Mouse (Mus musculus) brain, embryonic 14.5 days (tissue): ENCODE measurements around the gene Serpina1b. TPM values are rescaled to one million over a fixed set of nuclear protein-coding genes. Genes with fewer than 3 reads are reported as not detected.
"Not testable (repeated sequence)": the region's sequence is repeated elsewhere in the genome, so short reads cannot be mapped to it uniquely, and the experiment has no call there.

Experiments
- DNase-seq: peaks from one replicate; pipeline ENCODE4 v3.0.0-alpha.2; 2011; ENCODE audit warnings: low read depth
- CTCF ChIP-seq: fragments of 200-500 bp; IDR thresholded peaks from 2 replicates; pipeline ENCODE4 v1.5.1; 2012; ENCODE audit warnings: inconsistent platforms, mild to moderate bottlenecking, moderate library complexity, borderline replicate concordance; ENCODE audit not compliant: insufficient read depth, insufficient read length; ENCODE audit errors: extremely low read depth
- POLR2A ChIP-seq: fragments of 200-500 bp; IDR thresholded peaks from 2 replicates; pipeline ENCODE4 v1.6.1; 2012; ENCODE audit warnings: mild to moderate bottlenecking, inconsistent platforms, borderline replicate concordance; ENCODE audit not compliant: poor library complexity, insufficient read depth, insufficient read length, severe bottlenecking; ENCODE audit errors: extremely low read depth
- polyA plus RNA-seq: library from polyadenylated mRNA; depleted of rRNA; stranded (reverse); fragments of >200 nt; gene quantifications from 2 replicates; pipeline ENCODE4 v1.2.3, GENCODE M21; 2012; rRNA removed

The Serpina1b gene
- polyA plus RNA-seq, 1 experiment = 0.14 TPM

GRCm38 (mm10) chr12:103711537-103711936 lies 118.6 kb downstream of the Serpina1b start:
- DNase-seq = no peak
- TF ChIP-seq CTCF (no peak), POLR2A (no peak)

GRCm38 (mm10) chr12:103710405-103710804 lies 119.8 kb downstream of the Serpina1b start:
- no peak for DNase-seq
- TF ChIP-seq CTCF = peak; percentile 16; the same call in 1 of the 2 replicates
- TF ChIP-seq POLR2A = no peak

DNA sequence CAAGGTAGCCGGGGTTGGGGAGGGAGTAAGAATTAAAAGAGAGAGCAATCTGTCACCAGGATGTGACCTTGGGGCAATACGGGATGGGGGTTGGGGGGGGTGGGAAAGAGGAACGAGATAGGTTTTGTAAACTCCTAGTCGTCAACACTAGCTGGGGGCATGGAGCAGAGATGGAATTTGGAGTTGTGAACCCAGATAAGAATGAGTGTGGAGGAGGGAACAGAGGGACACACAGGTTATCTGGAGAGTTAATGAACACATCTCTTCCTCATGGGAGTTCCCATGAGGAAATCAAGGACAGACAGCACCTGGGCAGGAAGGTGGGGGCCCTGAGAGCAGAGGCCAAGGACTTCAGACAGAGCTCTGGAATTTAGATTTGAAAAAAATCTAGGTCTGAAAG lies 124.1 kb downstream of the Serpina1b start:
- TF ChIP-seq CTCF (no peak), POLR2A (no peak)
- no peak for DNase-seq

DNA sequence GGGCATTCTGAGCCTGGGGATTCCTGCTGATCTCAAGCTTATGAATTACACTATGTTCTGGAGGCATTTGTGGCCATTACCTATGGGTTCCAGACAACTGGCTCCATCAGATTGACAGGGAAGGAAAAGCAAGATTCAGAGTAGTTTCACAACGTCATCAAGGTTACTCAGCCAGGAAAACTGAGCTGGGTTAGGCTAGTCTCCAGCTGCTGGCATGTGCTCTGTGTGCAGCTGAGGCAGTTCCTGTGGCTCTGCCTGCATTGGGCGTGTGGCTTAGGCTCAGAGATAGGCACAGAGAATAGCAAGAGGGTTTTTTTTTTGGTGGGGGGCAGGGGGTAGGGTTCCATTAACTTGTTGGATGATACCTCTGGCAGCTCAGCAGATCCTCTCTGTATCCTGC lies 124.6 kb downstream of the Serpina1b start:
- DNase-seq = no peak
- no peak for TF ChIP-seq CTCF
- no peak for TF ChIP-seq POLR2A

DNA sequence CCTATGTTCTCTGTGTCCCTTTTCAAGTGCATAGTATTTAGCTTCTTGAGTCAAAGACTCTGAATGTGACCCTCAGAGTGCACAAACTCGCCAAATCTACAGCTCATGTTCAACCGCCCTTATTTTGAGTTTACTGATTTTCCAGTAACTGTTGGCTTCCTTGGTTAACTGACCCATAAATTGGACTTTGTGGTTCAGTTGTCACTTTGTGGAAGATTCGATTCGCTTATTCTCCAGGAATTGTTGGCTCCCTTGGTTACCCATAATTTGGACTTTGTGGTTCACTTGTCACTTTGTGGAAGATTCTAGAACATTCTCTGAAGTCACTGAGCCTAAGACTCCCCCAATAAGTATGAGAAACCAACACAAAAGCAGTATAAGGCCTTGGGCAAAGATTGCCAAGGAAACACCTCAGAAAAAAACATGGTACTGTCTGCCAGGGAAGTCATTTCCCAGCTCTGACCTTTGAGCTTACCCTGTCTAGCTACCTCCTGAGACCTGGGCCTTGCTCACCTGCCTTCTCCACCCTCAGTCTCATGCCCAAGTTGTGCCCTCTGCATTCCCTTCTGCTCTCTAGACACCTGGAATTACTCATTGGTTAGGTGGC lies 129.9 kb downstream of the Serpina1b start:
- TF ChIP-seq CTCF (no peak), POLR2A (no peak)
- DNase-seq = no peak

DNA sequence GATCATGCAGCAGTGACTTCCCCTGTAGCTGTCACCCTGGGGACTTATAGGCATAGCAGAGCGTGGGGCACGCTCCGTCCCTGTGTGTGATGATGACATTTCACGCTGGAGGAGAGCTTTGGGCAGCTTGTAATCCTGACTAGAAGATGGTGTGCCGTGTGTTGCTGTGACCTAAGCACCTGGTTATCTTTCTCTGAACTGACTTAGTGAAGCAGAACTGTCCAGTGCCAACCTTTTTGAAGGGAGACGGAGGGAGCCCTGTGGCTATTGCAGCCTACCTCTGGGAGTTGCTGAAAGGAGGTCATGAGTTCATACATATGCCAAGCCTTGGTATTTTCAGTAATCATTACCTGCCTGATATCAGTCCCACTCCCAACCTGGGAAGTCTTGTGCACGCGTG lies 134.7 kb downstream of the Serpina1b start, which contains the start of gene Serpina1f:
Gene Serpina1f (minus strand): TSS at position 101 of the 400 bp plus-strand sequence.
- no peak for DNase-seq
- TF ChIP-seq POLR2A (no peak), CTCF (no peak)

DNA sequence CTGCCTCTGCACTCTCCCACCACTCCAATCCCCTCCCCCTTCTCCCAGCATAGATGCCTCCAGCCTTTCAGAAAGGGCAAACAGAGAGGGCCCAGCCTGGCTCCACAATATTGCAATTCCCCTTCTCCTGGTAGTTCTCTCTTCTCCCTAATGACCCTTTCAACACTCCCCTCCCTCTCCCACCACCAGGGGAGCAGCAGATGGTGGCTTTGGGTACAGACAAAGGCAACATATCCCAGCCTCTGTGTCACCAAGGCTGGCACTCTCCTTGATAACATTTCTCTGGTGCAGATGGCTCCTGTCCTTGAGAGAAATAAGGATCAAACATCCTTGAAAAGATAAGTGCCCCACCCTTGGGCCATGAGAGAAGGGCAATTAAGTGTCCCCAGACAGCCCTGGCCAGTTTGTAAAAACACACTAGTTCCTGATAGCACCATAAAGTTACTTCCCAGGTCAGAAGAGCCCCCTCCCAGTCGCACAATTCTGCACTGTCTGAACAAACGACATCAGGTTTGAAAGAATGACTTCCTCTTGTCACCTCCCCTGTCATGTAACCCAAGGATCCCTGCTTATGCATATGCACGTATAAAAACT lies 141.9 kb downstream of the Serpina1b start:
- TF ChIP-seq POLR2A = no peak
- TF ChIP-seq CTCF = no peak
- DNase-seq = peak; percentile 15

- TF ChIP-seq POLR2A (no peak), CTCF (no peak)
- no peak for DNase-seq
Measured at GRCm38 (mm10) chr12:103687021-103687420, 143.2 kb downstream of the Serpina1b start.

GRCm38 (mm10) chr12:103686050-103686449 lies 144.1 kb downstream of the Serpina1b start:
- DNase-seq = no peak

GRCm38 (mm10) chr12:103685386-103685785 lies 144.8 kb downstream of the Serpina1b start:
- TF ChIP-seq CTCF (no peak), POLR2A (no peak)
- no peak for DNase-seq

More at GRCm38 (mm10) chr12:103686050-103686449, 144.1 kb downstream of the Serpina1b start:
- TF ChIP-seq CTCF = no peak

DNA sequence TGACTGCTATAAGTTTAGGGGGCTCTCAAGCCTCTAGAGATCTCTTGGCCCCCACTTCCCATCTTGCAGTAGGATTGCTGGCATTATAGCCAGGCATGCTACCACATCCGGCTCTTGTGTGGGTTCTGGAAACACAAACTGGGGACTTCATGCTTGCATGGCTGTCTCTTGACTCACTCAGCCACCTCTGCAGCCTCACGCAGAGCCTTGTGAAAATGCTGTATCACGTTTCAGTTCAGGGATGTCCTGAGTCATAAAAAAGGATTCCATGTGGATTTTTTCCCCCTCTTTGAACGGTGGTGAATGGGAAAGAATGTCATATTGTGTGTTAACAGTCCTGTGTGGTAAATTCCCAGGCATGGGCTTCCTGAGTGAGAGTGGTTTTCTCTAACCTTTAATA lies 146.4 kb downstream of the Serpina1b start:
- no peak for DNase-seq
- no peak for TF ChIP-seq POLR2A
- TF ChIP-seq CTCF = no peak

DNA sequence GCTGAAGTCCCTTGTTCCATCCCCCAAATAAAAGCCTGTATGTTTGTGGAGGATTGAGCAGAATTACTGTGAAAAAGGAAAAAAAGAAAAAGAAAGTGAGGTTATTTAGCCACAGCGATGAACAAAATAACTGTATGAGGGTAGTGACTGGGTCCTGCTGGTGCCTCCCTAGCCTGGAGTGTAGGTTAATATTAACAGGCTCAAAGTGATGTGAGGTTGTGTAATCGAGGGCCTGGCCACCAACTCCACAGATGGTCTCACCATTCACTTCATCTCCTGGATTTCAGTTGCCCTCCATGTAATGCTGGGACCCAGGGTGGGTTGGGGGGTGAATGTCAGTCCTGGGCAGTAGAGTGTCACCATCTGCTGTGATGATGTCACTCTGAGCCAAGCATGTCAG lies 148.4 kb downstream of the Serpina1b start:
- DNase-seq = no peak
- TF ChIP-seq CTCF = no peak
- no peak for TF ChIP-seq POLR2A

- no peak for TF ChIP-seq POLR2A
- no peak for TF ChIP-seq CTCF
- DNase-seq = no peak
Measured at GRCm38 (mm10) chr12:103681169-103681568, 149.0 kb downstream of the Serpina1b start.

DNA sequence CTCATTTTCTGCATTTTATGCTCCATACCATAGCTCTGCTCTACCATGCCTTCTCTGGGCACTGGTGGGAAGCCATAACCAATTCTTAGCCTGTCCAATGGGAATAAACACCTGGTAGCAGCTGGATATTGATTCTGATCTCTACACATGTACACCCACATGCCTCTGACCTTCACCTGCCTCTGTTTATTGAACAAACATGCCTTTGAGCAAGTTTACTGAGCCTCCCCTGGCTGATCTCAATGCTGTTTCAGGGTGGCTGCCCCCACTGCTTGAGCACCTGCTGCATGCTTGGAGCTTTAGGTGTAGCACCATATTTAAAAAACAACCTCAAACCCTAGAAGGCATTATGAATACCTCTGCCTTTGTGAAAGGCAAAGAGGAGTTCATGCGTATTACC lies 150.3 kb downstream of the Serpina1b start:
- DNase-seq = not testable (repeated sequence)

Other genes with a start within 250 kb of the Serpina1b start
- gene Serpina10, start 198.9 kb downstream of the Serpina1b start, polyA plus RNA-seq = not detected in 2 replicates
- gene Serpina6, start 173.2 kb downstream of the Serpina1b start, polyA plus RNA-seq = 0.26 TPM in 1 of 2 replicates, not detected in the other
- gene Serpina16, start 154.2 kb downstream of the Serpina1b start, polyA plus RNA-seq = not detected in 2 replicates
- not detected in 2 replicates for gene Serpina1f, start 134.8 kb downstream of the Serpina1b start, polyA plus RNA-seq
- not detected in 2 replicates for gene Serpina1d, start 56.8 kb downstream of the Serpina1b start, polyA plus RNA-seq
- 0.12 TPM in 1 of 2 replicates, not detected in the other for gene Serpina1a, start 33.2 kb upstream of the Serpina1b start, polyA plus RNA-seq
- gene Serpina1c, start 74.5 kb upstream of the Serpina1b start, polyA plus RNA-seq = 0.45 TPM in 1 of 2 replicates, not detected in the other
- gene Serpina1e, start 128.6 kb upstream of the Serpina1b start, polyA plus RNA-seq = 0.12 TPM in 1 of 2 replicates, not detected in the other
- gene Serpina11, start 159.6 kb upstream of the Serpina1b start, polyA plus RNA-seq = not detected in 2 replicates
- 0.04 TPM in 1 of 2 replicates, not detected in the other for gene Serpina9, start 183.4 kb upstream of the Serpina1b start, polyA plus RNA-seq
- gene Serpina12, start 214.1 kb upstream of the Serpina1b start, polyA plus RNA-seq = not detected in 2 replicates